Mouse (Mus musculus): ENCODE measurements around the gene Arhgap32.

GRCm38 (mm10) chr9:32159724-32160123, 43.8 kb downstream of the Arhgap32 start:
- TF ChIP-seq CTCF (IDR thresholded peaks at IDR 0.05; ENCODE audit: borderline replicate concordance, insufficient read depth, low read length) (no peak), POLR2A (IDR thresholded peaks at IDR 0.05; ENCODE audit: low read depth, low read length) (no peak)
